In genomic region chr17:31853448-31854188, GRCm38 (mm10) we compare ENCODE assay signal across 8 mouse cellular contexts. TPM values are rescaled to one million over a fixed set of nuclear protein-coding genes. Genes with fewer than 3 reads are reported as not detected.
A peak's percentile ranks its signal among the peaks of the same experiment; 100 is the strongest.
DNase-seq lines count a peak whose midpoint lies in the region; ATAC-seq lines count a peak whose summit lies in the region.

No protein-coding gene starts in this region.

- no peak for ATAC-seq in embryonic facial prominence, embryonic 12.5 days (ENCODE audit: insufficient number of reproducible peaks, insufficient read depth, low FRiP score, low TSS enrichment)
- ATAC-seq in midbrain, embryonic 16.5 days = no peak

- intact Hi-C loops in heart, postnatal 14 days (cut with DNase I) = loop anchor here (2.0 to 5.0 kb wide), 5 partner anchors 25 to 169 kb away; no protein-coding TSS in a partner anchor

- peak; percentile 51 to 56 for DNase-seq in heart, adult 9 months (ENCODE audit: low spot score in 2 of 2)
- no peak for DNase-seq in heart, postnatal 14 days
- DNase-seq in induced T-regulatory cell, adult 2 months (ENCODE audit: low read depth) = peak; percentile 54
- DNase-seq in embryo, embryonic 10 days (ENCODE audit: low spot score) = no peak
- no peak for DNase-seq in testis, postnatal 10 days (ENCODE audit: low spot score)
- no peak for DNase-seq in gastrocnemius, adult 8-10 months (ENCODE audit: low spot score in 2 of 2)

- H3K27ac ChIP-seq in embryonic facial prominence, embryonic 12.5 days = no peak overlapping the region
- H3K27ac ChIP-seq in midbrain, embryonic 16.5 days (ENCODE audit: low read length) = no peak overlapping the region

- peak overlapping the region; percentile 18; the same call in 1 of the 2 replicates for H3K4me3 ChIP-seq in embryonic facial prominence, embryonic 12.5 days
- peak overlapping the region; percentile 16; the same call in 1 of the 2 replicates for H3K4me3 ChIP-seq in midbrain, embryonic 16.5 days (ENCODE audit: low read depth, low read length)

- H3K4me1 ChIP-seq in embryonic facial prominence, embryonic 12.5 days = peaks cover 33% of the 10 kb centered on the region
- H3K4me1 ChIP-seq in midbrain, embryonic 16.5 days (ENCODE audit: control insufficient read depth, insufficient read depth, low read length) = peaks cover 28% of the 10 kb centered on the region

- peaks cover 28% of the 10 kb centered on the region for H3K36me3 ChIP-seq in embryonic facial prominence, embryonic 12.5 days
- peaks cover 26% of the 10 kb centered on the region for H3K36me3 ChIP-seq in midbrain, embryonic 16.5 days (ENCODE audit: control insufficient read depth, insufficient read depth, low read length)

- H3K27me3 ChIP-seq in embryonic facial prominence, embryonic 12.5 days = no peaks in the 10 kb centered on the region
- no peaks in the 10 kb centered on the region for H3K27me3 ChIP-seq in midbrain, embryonic 16.5 days (ENCODE audit: control insufficient read depth, insufficient read depth, low read depth, low read length)

- H3K4me2 ChIP-seq in embryonic facial prominence, embryonic 12.5 days (replicated peaks) = peak overlapping the region; percentile 39
- peak overlapping the region; percentile 49 for H3K4me2 ChIP-seq in midbrain, embryonic 16.5 days (ENCODE audit: low read length)

- H3K9me3 ChIP-seq in embryonic facial prominence, embryonic 12.5 days = no peaks in the 10 kb centered on the region
- H3K9me3 ChIP-seq in midbrain, embryonic 16.5 days (replicated peaks; ENCODE audit: control insufficient read depth, low read length, poor library complexity, severe bottlenecking) = no peaks in the 10 kb centered on the region

- H3K9ac ChIP-seq in embryonic facial prominence, embryonic 12.5 days = no peak overlapping the region
- peak overlapping the region; percentile 50 for H3K9ac ChIP-seq in midbrain, embryonic 16.5 days (ENCODE audit: low read depth, low read length)

- WGBS in embryonic facial prominence, embryonic 12.5 days = 56% methylated on average over 17 of the region's 17 CpGs
- 77% methylated on average over 17 of the region's 17 CpGs for WGBS in midbrain, embryonic 16.5 days

RNA-seq across cellular contexts. Expression of gene Sik1, which starts 2.0 kb away (rescaled TPM):
- 10 to 100 TPM; 41.4 to 72.2 TPM for total RNA-seq in heart, postnatal 14 days (2021)
- polyA plus RNA-seq in embryonic facial prominence, embryonic 12.5 days (2016; fragmentation: Nextera tagmentation; extraction: Ambion mirVana) = 13.0 and 15.8 TPM in 2 replicates
- 16.7 and 20.9 TPM in 2 replicates for polyA plus RNA-seq in midbrain, embryonic 16.5 days (2015; fragmentation: Nextera tagmentation; extraction: Ambion mirVana)
- 10 to 100 TPM in 2 of 4 experiments, 1 to 10 TPM in 2; 7.8 to 22.8 (median 13.9) TPM for total RNA-seq in gastrocnemius, adult 8-10 months (2022)

Comparison
In these comparisons a context has a peak if more than half of its experiments do, and no peak if none do; other contexts are left out.
1. DNase-seq: peak in heart, adult 9 months (2 of 2) and induced T-regulatory cell, adult 2 months (single experiment); none in heart, postnatal 14 days (0 of 2), embryo, embryonic 10 days (single experiment), testis, postnatal 10 days (single experiment) and gastrocnemius, adult 8-10 months (0 of 2).